Mouse (Mus musculus) telencephalon, adult 2 months (tissue): ENCODE measurements at regions not wholly inside any gene's neighbourhood (a gene's known extent, or its start where the extent isn't known, plus 50 kb on each side); places are given as distances from the start of the nearest gene placed in this dataset.
"Not testable (repeated sequence)": the region's sequence is repeated elsewhere in the genome, so short reads cannot be mapped to it uniquely, and the experiment has no call there.

Experiments
- DNase-seq: peaks from one replicate; pipeline ENCODE4 v3.0.0-alpha.2; 2011; ENCODE audit warnings: low read depth, low spot score

GRCm38 (mm10) chr5:3244067-3244466 lies 97.2 kb upstream of the Cdk6 start:
- DNase-seq = not testable (repeated sequence)

DNA sequence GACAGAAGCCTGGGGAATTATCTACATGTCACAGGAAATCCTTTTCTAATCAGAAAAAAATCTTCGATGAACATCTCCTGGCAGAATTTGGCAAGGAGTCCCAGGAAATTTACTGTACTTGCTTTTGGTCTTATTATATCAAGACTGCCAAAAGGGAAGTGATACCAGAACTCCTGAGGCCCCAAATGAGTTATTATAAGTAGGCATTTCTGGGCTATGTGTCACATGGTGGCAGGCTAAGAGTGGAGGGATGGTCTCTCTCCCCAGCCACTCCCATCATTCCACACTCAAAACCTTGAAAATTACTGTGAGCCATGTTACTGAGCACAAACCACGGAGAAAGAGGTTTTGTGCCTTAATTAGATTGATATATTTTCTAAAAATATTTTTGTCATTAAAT lies 94.0 kb upstream of the Cdk6 start:
- DNase-seq = no peak

DNA sequence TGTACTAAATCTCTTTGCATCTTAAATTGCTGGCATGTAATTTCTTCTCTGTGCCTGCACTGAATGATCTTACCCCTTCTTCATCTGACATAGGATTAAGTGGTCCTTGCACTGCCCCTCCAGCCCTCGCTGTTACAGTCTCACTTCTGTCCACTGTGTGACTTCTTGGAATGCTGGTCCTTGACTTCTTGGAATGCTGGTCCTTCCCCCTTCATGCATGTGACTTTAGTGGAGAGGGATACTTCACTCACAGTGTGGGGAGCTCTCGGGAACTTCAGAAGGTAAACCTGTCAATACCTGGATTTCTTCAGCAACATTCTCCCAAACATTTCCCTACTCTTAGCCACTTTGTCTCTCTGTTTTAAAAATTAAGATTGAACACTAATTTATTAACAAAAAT lies 91.0 kb upstream of the Cdk6 start:
- no peak for DNase-seq

DNA sequence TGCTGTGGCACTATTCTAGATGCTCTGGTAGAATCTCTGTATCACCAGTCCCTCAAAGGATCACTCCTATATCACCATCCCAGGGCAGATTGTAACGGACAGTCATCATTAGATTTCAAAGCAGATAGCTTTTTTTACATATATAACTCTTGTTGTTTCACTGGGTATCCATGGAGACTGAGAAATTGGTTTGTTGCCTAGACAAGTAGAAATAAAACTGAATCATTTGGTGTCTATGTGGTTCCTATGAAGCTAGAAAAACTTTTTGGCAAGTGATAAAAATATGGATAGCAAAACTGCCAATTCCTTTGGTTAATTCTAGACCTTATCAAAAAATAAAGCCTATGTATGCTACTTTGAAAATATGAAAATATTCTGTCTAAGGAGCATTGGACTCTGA lies 81.0 kb upstream of the Cdk6 start:
- DNase-seq = peak; percentile 44

- DNase-seq = not testable (repeated sequence)
Measured at GRCm38 (mm10) chr5:3264988-3265738, 76.1 kb upstream of the Cdk6 start.

GRCm38 (mm10) chr5:3267021-3267420 lies 74.3 kb upstream of the Cdk6 start:
- DNase-seq = no peak

DNA sequence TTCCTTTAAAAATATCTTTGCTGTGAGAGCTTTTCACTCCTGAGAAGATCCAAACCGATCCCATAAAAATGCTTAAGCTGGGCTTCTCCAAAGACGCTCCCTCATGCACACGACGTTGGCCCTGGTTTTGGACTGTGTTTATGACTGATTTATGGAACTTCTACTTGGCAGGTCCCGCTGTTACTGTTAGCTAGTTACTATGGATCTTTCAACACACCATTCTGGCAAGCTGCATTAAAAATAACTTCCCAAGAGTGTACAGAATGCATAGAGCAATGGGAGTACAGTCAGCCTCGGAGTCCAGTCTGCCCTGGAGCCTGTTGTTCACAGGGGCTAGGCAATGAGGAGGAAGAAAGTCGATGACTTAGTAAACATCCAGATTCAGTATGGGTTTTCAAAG lies 71.5 kb upstream of the Cdk6 start:
- peak; percentile 4 for DNase-seq

DNA sequence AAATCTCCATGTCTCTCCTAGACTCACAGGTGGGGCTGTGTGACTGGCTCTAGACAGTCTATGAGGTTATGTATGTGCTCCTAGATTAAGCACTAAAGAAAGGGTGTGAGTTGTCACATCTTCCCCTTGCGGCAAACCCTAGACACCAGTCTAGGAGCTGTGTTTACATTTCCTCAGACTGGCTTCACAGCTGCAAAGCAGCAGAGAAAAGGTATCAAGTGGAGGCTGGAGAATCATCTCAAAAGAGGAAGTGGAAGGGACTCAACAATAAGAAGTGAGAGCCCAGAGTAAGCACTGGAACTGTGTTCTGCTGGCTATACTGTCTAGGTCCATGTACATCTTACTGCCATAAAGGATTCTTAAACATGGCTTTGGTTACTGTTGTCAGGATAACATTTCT lies 68.1 kb upstream of the Cdk6 start:
- DNase-seq = not testable (repeated sequence)

- not testable (repeated sequence) for DNase-seq
Measured at GRCm38 (mm10) chr5:3277241-3277640, 64.0 kb upstream of the Cdk6 start.

DNA sequence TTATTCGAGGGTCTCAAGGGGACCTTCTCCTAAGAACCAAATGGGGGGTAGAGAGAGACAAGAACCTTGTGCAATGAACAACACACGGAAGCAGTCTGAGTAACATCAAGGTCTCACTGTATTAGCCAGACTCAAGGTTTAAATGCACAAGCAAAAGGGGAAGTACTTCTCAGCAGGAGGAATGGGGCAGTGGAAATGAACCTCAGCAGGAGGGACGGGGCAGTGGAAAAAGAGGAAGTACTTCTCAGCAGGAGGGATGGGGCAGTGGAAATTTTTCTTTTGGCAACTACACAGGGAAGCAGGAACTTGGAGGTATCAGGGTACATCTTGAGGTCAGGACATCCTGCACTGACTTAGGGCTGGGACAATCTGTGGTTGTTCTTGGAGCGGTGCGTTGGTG lies 62.3 kb upstream of the Cdk6 start:
- DNase-seq = not testable (repeated sequence)

GRCm38 (mm10) chr5:3281911-3282506 lies 59.3 kb upstream of the Cdk6 start:
- not testable (repeated sequence) for DNase-seq

DNA sequence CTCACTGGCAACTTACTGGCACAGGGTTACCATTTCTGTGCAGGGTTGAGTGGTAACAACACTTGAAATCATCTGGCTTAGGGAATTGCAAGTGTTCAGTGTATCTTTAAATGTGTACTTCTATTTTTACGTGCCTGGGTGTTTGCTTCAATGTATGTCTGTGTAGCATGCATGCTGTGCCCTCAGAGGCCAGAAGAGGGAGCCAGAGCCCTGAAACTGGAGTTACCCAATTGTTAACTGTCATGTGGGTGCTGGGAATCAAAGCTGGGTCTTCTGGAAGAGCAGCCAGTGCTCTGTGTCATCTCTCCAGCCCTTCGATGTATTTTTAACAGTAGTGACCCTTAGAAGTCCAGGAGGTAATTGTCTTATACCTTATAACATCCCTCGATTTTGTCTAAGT lies 58.2 kb upstream of the Cdk6 start:
- DNase-seq = no peak

GRCm38 (mm10) chr5:3284335-3284734 lies 57.0 kb upstream of the Cdk6 start:
- DNase-seq = not testable (repeated sequence)

DNA sequence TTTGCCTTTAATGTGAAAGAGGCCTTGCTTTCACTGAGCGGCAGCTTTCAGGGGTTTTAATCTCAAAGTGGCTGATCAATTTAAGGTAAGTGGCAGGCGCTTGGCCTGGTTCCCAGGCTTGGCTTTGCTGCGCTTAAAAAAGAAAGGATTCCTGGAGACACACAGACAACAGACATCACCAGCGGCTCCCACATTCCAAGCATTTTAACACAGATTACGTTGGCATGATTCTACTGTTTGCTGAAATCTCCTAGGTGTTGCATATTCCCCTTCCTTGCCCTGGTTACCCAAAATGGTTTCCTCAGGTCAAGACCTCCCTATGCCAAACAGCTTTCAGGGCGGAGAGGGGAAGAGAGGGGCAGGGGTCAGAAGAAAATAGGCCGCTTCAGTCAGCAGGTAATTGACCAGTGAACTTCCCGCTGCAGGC lies 51.3 kb upstream of the Cdk6 start:
- DNase-seq = peak; percentile 4
